Mouse (Mus musculus): ENCODE data around the gene Ptgir. TPM values are rescaled to one million over a fixed set of nuclear protein-coding genes. Genes with fewer than 3 reads are reported as not detected.

Ptgir gene
- polyA plus RNA-seq, 1 experiment from 2014 or later, result 0.22 TPM

GRCm38 (mm10) chr7:16884334-16884733 is 22.0 kb upstream of the Ptgir start:
- no peak for ATAC-seq
- whole genome bisulfite sequencing, result 68% methylated on average over 4 of the region's 4 CpGs
- Histone ChIP-seq H3K4me3 (ENCODE audit: low read depth, low read length) (no peak overlapping the region), H3K36me3 (ENCODE audit: control insufficient read depth, insufficient read depth, low read length) (peaks cover 17% of the 10 kb centered on the region; the same call in 1 of the 2 replicates), H3K27me3 (replicated peaks; ENCODE audit: control insufficient read depth, insufficient read depth, low read length) (peaks cover 26% of the 10 kb centered on the region), H3K4me1 (ENCODE audit: control insufficient read depth, insufficient read depth, low read length) (peaks cover 5% of the 10 kb centered on the region; the same call in 1 of the 2 replicates), H3K4me2 (ENCODE audit: low read length) (no peak overlapping the region), H3K9me3 (replicated peaks; ENCODE audit: control insufficient read depth, low read length) (peaks cover 8% of the 10 kb centered on the region; the same call in 1 of the 2 replicates), H3K9ac (ENCODE audit: low read length) (no peak overlapping the region), H3K27ac (ENCODE audit: low read depth, low read length) (no peak overlapping the region)
- DNase-seq (ENCODE audit: low spot score), result no peak

GRCm38 (mm10) chr7:16885271-16885776 is 21.0 kb upstream of the Ptgir start:
- Histone ChIP-seq H3K36me3 (ENCODE audit: control insufficient read depth, insufficient read depth, low read length) (peaks cover 17% of the 10 kb centered on the region; the same call in 1 of the 2 replicates), H3K27ac (ENCODE audit: low read depth, low read length) (no peak overlapping the region), H3K9ac (ENCODE audit: low read length) (no peak overlapping the region), H3K4me2 (ENCODE audit: low read length) (peak overlapping the region; percentile 38), H3K4me3 (ENCODE audit: low read depth, low read length) (peak overlapping the region; percentile 34), H3K9me3 (replicated peaks; ENCODE audit: control insufficient read depth, low read length) (peaks cover 8% of the 10 kb centered on the region; the same call in 1 of the 2 replicates), H3K4me1 (ENCODE audit: control insufficient read depth, insufficient read depth, low read length) (peaks cover 3% of the 10 kb centered on the region; the same call in 1 of the 2 replicates), H3K27me3 (replicated peaks; ENCODE audit: control insufficient read depth, insufficient read depth, low read length) (peaks cover 26% of the 10 kb centered on the region)
- ATAC-seq (peak; percentile 64; the same call in 1 of the 2 replicates), DNase-seq (ENCODE audit: low spot score) (peak; percentile 48)
- WGBS, result 13% methylated on average over 36 of the region's 95 CpGs

GRCm38 (mm10) chr7:16885905-16886304 is 20.4 kb upstream of the Ptgir start:
- H3K4me3 ChIP-seq (ENCODE audit: low read depth, low read length), result no peak overlapping the region
- H3K36me3 ChIP-seq (ENCODE audit: control insufficient read depth, insufficient read depth, low read length), result peaks cover 17% of the 10 kb centered on the region; the same call in 1 of the 2 replicates
- DNase-seq (ENCODE audit: low spot score) (no peak), ATAC-seq (0 out of 2 replicates have a peak, but pooled peaks have one; percentile 6)
- H3K27ac ChIP-seq (ENCODE audit: low read depth, low read length), result no peak overlapping the region
- H3K9me3 ChIP-seq (replicated peaks; ENCODE audit: control insufficient read depth, low read length), result peaks cover 8% of the 10 kb centered on the region; the same call in 1 of the 2 replicates
- peaks cover under 1% of the 10 kb centered on the region; the same call in 1 of the 2 replicates for H3K4me1 ChIP-seq (ENCODE audit: control insufficient read depth, insufficient read depth, low read length)
- H3K9ac ChIP-seq (ENCODE audit: low read length), result no peak overlapping the region
- peak overlapping the region; percentile 38; the same call in 1 of the 2 replicates for H3K4me2 ChIP-seq (ENCODE audit: low read length)
- peaks cover 27% of the 10 kb centered on the region for H3K27me3 ChIP-seq (replicated peaks; ENCODE audit: control insufficient read depth, insufficient read depth, low read length)
- 44% methylated on average over 54 of the region's 59 CpGs for WGBS

DNA sequence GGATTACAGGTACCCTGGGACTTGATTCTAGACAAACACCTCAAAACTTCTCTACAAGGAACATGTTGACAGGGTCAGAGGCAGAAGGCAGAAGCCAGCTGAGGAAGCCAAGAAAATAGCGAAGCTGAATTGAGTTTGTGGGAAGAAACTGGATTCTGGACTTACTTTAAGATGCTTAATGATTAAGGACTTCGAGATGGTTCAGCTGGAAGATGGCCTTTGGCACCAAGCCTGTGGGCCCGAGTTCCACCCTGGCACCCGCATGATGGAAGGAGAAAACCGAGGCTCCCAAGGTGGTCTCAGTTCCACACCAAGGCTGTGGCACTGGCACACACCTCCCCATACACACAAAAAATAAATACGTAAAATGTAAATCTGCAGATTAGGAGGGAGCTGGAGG is 15.8 kb upstream of the Ptgir start:
- ATAC-seq (no peak), DNase-seq (ENCODE audit: low spot score) (no peak)
- WGBS, result 49% methylated on average over 6 of the region's 6 CpGs
- no peak overlapping the region for H3K27ac ChIP-seq (ENCODE audit: low read depth, low read length)
- H3K36me3 ChIP-seq (ENCODE audit: control insufficient read depth, insufficient read depth, low read length), result peaks cover 12% of the 10 kb centered on the region; the same call in 1 of the 2 replicates
- H3K9ac ChIP-seq (ENCODE audit: low read length), result no peak overlapping the region
- peak overlapping the region; percentile 16; the same call in 1 of the 2 replicates for H3K4me2 ChIP-seq (ENCODE audit: low read length)
- peaks cover 24% of the 10 kb centered on the region for H3K27me3 ChIP-seq (replicated peaks; ENCODE audit: control insufficient read depth, insufficient read depth, low read length)
- H3K4me3 ChIP-seq (ENCODE audit: low read depth, low read length), result no peak overlapping the region
- peaks cover 19% of the 10 kb centered on the region for H3K4me1 ChIP-seq (ENCODE audit: control insufficient read depth, insufficient read depth, low read length)
- peaks cover 7% of the 10 kb centered on the region; the same call in 1 of the 2 replicates for H3K9me3 ChIP-seq (replicated peaks; ENCODE audit: control insufficient read depth, low read length)

DNA sequence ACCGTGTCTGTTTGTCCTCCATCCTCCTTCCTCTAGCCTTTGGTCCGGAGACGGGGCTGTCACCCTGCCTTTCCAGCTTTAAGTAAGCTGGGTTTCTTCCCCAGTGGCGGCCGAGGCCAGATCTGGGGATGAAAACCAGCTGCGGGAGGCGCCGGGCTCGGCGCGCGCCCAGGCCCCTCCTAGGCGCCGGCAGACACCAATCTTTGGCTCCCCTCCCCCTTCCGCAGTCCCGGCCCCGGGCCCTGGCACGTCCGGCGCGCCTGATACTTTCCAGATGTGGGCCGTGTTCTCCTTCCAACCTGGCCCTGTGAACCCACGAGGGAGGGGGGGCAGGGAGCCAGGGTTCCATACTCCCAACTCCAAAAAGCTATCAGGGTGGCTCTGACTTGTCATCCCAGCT is 15.3 kb upstream of the Ptgir start:
- no peak overlapping the region for H3K27ac ChIP-seq (ENCODE audit: low read depth, low read length)
- ATAC-seq, result no peak
- H3K4me1 ChIP-seq (ENCODE audit: control insufficient read depth, insufficient read depth, low read length), result peaks cover 19% of the 10 kb centered on the region
- no peak for DNase-seq (ENCODE audit: low spot score)
- H3K4me2 ChIP-seq (ENCODE audit: low read length), result peak overlapping the region; percentile 16
- H3K9ac ChIP-seq (ENCODE audit: low read length), result no peak overlapping the region; the same call in 1 of the 2 replicates
- H3K9me3 ChIP-seq (replicated peaks; ENCODE audit: control insufficient read depth, low read length), result peaks cover 2% of the 10 kb centered on the region; the same call in 1 of the 2 replicates
- WGBS, result 3% methylated on average over 23 of the region's 23 CpGs
- H3K36me3 ChIP-seq (ENCODE audit: control insufficient read depth, insufficient read depth, low read length), result peaks cover 9% of the 10 kb centered on the region; the same call in 1 of the 2 replicates
- peaks cover 20% of the 10 kb centered on the region for H3K27me3 ChIP-seq (replicated peaks; ENCODE audit: control insufficient read depth, insufficient read depth, low read length)
- H3K4me3 ChIP-seq (ENCODE audit: low read depth, low read length), result no peak overlapping the region

GRCm38 (mm10) chr7:16891641-16892351 is 14.5 kb upstream of the Ptgir start, which contains the start of gene Gng8:
TSS of gene Gng8 (plus strand) at chr7:16891786.
- WGBS, result under 1% methylated on average over 30 of the region's 30 CpGs
- Histone ChIP-seq H3K36me3 (ENCODE audit: control insufficient read depth, insufficient read depth, low read length) (0 out of 2 replicates have a peak, but pooled peaks cover 3% of the 10 kb centered on the region), H3K4me3 (ENCODE audit: low read depth, low read length) (peak within 1 kb of the TSS; percentile 22), H3K4me2 (ENCODE audit: low read length) (peak within 1 kb of the TSS; percentile 49), H3K27me3 (replicated peaks; ENCODE audit: control insufficient read depth, insufficient read depth, low read length) (peaks cover 14% of the 10 kb centered on the region; the same call in 1 of the 2 replicates), H3K4me1 (ENCODE audit: control insufficient read depth, insufficient read depth, low read length) (peaks cover 19% of the 10 kb centered on the region), H3K9ac (ENCODE audit: low read length) (no peak within 1 kb of the TSS; the same call in 1 of the 2 replicates), H3K9me3 (replicated peaks; ENCODE audit: control insufficient read depth, low read length) (no peaks in the 10 kb centered on the region), H3K27ac (ENCODE audit: low read depth, low read length) (no peak within 1 kb of the TSS)
- peak; percentile 75 for ATAC-seq
- DNase-seq (ENCODE audit: low spot score), result peak; percentile 91

DNA sequence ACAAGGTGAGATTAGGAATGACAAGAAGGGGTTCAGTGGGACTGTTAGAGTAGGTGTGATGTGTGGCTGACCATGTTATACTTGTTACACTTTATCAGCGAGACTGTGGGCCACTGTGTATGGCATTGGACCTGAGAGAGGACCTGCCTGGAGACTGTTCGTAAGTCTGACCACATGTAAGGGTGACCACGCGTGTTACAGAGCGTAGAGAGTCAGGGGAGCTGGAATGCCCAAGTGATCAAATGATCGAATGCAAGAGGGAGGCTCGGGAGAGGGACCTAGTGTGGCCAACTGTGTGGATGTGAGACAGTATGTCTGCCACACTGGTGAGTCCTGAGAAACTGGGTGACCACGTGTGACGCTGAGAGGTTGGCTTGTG is 13.9 kb upstream of the Ptgir start:
- 0 out of 2 replicates have a peak, but pooled peaks cover 3% of the 10 kb centered on the region for H3K36me3 ChIP-seq (ENCODE audit: control insufficient read depth, insufficient read depth, low read length)
- peaks cover 19% of the 10 kb centered on the region for H3K4me1 ChIP-seq (ENCODE audit: control insufficient read depth, insufficient read depth, low read length)
- H3K27ac ChIP-seq (ENCODE audit: low read depth, low read length), result no peak overlapping the region
- no peak overlapping the region for H3K9ac ChIP-seq (ENCODE audit: low read length)
- 54% methylated on average over 9 of the region's 9 CpGs for WGBS
- no peaks in the 10 kb centered on the region for H3K9me3 ChIP-seq (replicated peaks; ENCODE audit: control insufficient read depth, low read length)
- ATAC-seq, result no peak
- peaks cover 13% of the 10 kb centered on the region; the same call in 1 of the 2 replicates for H3K27me3 ChIP-seq (replicated peaks; ENCODE audit: control insufficient read depth, insufficient read depth, low read length)
- peak overlapping the region; percentile 49; the same call in 1 of the 2 replicates for H3K4me2 ChIP-seq (ENCODE audit: low read length)
- H3K4me3 ChIP-seq (ENCODE audit: low read depth, low read length), result no peak overlapping the region
- no peak for DNase-seq (ENCODE audit: low spot score)

DNA sequence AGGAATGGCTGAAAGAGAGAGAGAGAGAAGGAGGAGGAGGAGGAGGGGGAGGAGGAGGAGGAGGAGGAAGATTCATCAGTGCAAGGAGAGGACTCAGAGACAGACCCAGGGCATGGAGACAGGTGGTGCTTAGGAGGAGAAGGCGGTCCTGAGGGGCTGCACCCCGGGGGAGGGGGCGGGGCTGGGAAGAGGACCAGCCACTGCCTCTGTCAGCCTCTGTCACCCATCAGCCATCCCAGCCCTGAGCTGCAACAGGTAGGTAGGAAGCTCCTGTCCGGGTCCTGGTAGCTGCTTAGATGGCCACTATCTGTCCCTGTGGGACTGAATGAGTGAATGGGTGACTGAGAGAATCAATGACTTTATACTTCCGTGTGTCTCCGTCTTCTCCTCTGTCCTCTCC is 12.7 kb upstream of the Ptgir start:
- H3K27ac ChIP-seq (ENCODE audit: low read depth, low read length), result peak overlapping the region; percentile 39; the same call in 1 of the 2 replicates
- H3K27me3 ChIP-seq (replicated peaks; ENCODE audit: control insufficient read depth, insufficient read depth, low read length), result peaks cover 13% of the 10 kb centered on the region; the same call in 1 of the 2 replicates
- H3K4me2 ChIP-seq (ENCODE audit: low read length), result peak overlapping the region; percentile 50; the same call in 1 of the 2 replicates
- no peaks in the 10 kb centered on the region for H3K9me3 ChIP-seq (replicated peaks; ENCODE audit: control insufficient read depth, low read length)
- H3K4me1 ChIP-seq (ENCODE audit: control insufficient read depth, insufficient read depth, low read length), result peaks cover 19% of the 10 kb centered on the region
- no peak overlapping the region for H3K9ac ChIP-seq (ENCODE audit: low read length)
- DNase-seq (ENCODE audit: low spot score) (no peak), ATAC-seq (no peak)
- WGBS, result 2% methylated on average over 6 of the region's 6 CpGs
- H3K36me3 ChIP-seq (ENCODE audit: control insufficient read depth, insufficient read depth, low read length), result no peaks in the 10 kb centered on the region
- H3K4me3 ChIP-seq (ENCODE audit: low read depth, low read length), result no peak overlapping the region
